Mouse (Mus musculus) right cerebral cortex, postnatal 4 days (tissue): ENCODE data around the gene Qpctl.
"Not testable (repeated sequence)": the region's sequence is repeated elsewhere in the genome, so short reads cannot be mapped to it uniquely, and the experiment has no call there.

ENCODE experiments used
- DNase-seq: peaks from one replicate; pipeline ENCODE4 v3.0.0-alpha.2; 2022

Qpctl gene

DNA sequence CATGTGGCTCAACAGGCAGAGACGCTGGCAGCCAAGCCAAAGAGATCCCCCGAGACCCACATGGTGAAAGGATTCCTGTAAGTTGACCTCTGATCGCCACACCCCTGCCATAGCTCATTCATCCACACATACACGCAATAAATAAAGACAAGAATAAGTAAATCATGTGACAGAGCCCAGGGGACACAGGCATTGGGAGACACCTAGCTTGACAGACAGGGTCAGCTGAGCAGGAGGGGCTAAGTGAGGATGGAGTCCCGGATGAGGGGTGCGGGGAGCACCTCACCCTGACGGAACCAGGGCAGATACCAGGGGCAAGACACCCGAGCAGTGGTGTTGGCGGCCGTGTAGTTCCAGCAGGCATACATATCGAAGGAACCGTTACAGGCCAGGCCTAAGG, 14.7 kb upstream of the Qpctl start:
- no peak for DNase-seq

GRCm38 (mm10) chr7:19162928-19163327, 13.8 kb upstream of the Qpctl start:
- no peak for DNase-seq

- DNase-seq: no peak
These were observed 11.0 kb upstream of the Qpctl start for GRCm38 (mm10) chr7:19160115-19160514.

DNA sequence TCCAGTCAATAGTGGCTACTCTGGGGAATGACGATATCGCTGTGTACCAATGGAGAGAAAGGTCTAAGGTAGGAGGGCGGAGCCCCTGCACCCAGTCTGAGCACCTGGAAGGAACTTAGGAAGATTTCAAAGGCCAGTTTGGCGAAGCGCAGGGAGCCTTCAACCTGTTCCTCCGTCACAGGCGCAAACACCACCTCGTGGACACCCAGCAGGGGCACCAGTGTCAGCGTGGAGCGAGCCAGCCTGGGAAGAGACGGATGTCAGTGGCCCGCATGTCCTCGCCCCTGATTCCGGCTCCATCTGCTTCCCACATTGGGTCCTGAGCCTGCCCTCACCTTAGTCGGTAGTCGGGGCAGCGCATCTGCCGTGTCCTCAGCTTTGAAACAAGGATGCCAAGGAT, 10.3 kb upstream of the Qpctl start:
- no peak for DNase-seq

- DNase-seq: no peak
These were observed 9.5 kb upstream of the Qpctl start for GRCm38 (mm10) chr7:19158601-19159000.

- peak; percentile 95 for DNase-seq
These were observed 8.2 kb upstream of the Qpctl start for GRCm38 (mm10) chr7:19157160-19157800.

DNA sequence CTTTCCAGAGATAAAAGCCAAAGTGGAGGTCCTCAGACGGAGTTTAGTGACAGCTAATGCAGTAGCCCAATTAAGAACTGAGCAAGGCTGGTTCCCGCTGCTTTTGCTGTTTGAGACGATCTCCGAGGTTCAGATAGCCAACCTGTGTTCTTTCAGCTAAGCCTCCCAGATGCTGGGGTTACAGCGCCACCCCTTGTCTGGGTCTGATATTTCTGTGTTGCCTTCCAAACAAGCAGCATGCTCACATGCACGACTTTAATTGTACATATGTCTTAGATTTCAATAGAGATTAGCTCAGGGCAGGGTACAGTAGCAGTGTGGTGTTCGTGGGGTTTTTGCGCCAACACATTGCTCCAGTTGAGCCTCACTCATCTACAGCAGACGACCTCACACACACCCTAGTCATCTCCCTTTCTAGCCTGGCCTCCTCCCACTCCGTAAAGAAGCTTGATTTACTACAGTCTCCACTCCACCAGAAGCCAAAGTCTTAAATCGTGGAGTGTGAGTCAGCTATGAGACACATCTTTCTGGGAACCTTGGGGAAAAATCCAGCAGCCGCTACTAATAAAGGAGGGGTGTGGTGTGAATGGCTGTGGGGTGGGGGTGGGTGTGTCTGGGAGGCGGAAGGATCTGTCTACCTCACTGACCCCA, 6.9 kb upstream of the Qpctl start:
- no peak for DNase-seq

GRCm38 (mm10) chr7:19154796-19155195, 5.7 kb upstream of the Qpctl start:
- DNase-seq: no peak

GRCm38 (mm10) chr7:19151121-19151520, 2.0 kb upstream of the Qpctl start:
- not testable (repeated sequence) for DNase-seq

DNA sequence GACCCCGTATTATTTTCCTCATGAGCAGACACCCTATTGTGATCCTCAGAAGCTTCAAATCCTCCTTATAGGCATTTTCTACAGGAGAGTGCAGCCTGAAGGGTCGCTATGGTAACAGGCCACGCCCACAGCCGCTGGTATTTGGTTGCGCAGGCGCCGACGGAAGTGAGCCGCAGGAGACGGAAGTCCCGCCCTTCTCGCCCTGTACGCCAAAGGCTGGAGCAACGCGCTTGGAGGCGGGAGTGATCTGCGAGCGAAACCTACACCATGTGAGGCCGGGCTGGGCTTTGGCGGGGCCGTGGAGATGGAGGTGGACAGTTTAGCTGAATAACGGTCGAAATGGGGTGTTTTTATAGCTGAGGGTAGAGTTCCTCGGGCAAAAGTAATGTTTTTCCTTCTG, 535 bp upstream of the Qpctl start, which contains the start of gene Snrpd2:
Gene Snrpd2, plus strand, starts transcription at position 97 of the 400 bp plus-strand sequence.
- peak; percentile 99 for DNase-seq

- DNase-seq: no peak
These were observed 764 bp downstream of the Qpctl start for GRCm38 (mm10) chr7:19148180-19148874.

GRCm38 (mm10) chr7:19147497-19148045, 1.5 kb downstream of the Qpctl start:
- no peak for DNase-seq

- DNase-seq: no peak
These were observed 2.3 kb downstream of the Qpctl start for GRCm38 (mm10) chr7:19146793-19147192.

DNA sequence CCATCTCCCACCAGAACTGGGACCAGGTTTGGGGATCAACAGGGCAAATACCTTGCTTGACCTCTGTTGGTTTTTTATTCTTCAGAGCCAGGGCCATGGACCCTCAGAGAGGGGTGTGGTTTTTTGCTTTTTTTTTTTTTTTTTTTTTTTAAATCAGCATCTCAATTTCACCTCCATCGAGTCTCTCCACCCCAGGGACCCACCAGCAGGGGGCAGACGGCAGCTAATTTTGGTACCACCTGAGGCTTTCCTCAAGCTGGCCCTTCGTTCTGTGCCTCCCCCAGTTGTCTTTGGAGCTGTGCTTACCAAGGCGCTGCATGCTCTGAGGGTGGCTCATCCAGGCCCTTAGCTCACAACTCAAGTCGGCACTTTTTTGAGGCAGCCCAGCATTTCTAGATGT, 11.7 kb downstream of the Qpctl start:
- DNase-seq: peak; percentile 79

- no peak for DNase-seq
These were observed 12.3 kb downstream of the Qpctl start for GRCm38 (mm10) chr7:19136673-19137334.

DNA sequence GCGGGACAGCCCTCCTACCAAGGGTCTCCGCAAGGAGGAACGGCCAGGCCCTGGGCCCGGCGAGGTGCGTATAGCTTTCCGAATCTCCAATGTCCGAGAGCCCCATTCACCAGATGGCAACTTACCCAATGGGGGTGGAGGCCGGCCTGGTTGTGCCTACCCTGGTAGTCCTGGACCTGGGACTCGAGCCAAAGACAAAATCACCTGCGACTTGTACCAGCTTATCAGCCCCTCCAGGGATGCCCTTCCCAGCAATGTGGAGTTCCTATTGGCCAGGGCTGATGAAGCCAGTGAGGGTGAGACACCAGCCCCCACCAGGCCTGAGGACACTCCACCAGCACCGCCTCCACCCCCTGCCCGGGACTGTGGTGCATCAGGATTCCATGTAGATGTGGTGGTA, 12.9 kb downstream of the Qpctl start:
- DNase-seq: no peak

GRCm38 (mm10) chr7:19131324-19131848, 17.7 kb downstream of the Qpctl start:
- DNase-seq: peak; percentile 96

- no peak for DNase-seq
These were observed 18.4 kb downstream of the Qpctl start for GRCm38 (mm10) chr7:19130657-19131056.

DNA sequence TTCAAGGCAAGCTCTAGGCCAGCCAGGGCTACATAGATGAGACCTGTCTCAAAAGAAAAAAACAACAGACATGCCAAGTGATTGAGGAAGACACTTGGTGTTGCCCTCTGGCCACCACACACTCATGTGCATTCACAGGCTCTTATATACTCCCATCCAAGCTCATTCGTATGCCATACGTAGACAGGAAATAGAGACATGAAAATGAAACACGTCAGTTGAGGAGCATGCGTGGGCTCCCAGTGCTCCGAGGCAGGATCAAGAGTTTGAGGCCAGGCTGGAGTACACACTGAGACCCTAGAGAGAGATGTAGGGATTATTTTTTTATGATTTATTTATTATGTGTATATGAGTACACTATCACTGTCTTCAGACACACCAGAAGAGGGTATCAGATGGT, 19.7 kb downstream of the Qpctl start:
- DNase-seq: no peak

- DNase-seq: no peak
These were observed 21.3 kb downstream of the Qpctl start for GRCm38 (mm10) chr7:19127744-19128143.

- DNase-seq: no peak
These were observed 24.4 kb downstream of the Qpctl start for GRCm38 (mm10) chr7:19124713-19125112.

- no peak for DNase-seq
These were observed 27.4 kb downstream of the Qpctl start for GRCm38 (mm10) chr7:19121686-19122085.
